Mouse (Mus musculus) gastrocnemius, postnatal 14 days (tissue): Measurements from ENCODE around the gene Calm4. TPM values are rescaled to one million over a fixed set of nuclear protein-coding genes. Genes with fewer than 3 reads are reported as not detected.
"Not testable (repeated sequence)": the region's sequence is repeated elsewhere in the genome, so short reads cannot be mapped to it uniquely, and the experiment has no call there.

Experiments used
- DNase-seq: peaks from one replicate; pipeline ENCODE4 v3.0.0; 2021; ENCODE audit warnings: mixed read lengths
- intact Hi-C: fragments of 180-260 bp; cut with DNase I; formaldehyde crosslinking; loops from one replicate; pipeline ENCODE4 v1.15.1; 2025; ENCODE audit warnings: low total_unique reads
- total RNA-seq, 2 experiments: library from RNA; stranded (reverse); gene quantifications; 2 replicates each; pipeline ENCODE4 v1.2.3; 2021

Calm4 gene
- total RNA-seq, 2 experiments from 2014 or later, result not detected

GRCm38 (mm10) chr13:3853648-3854333, 16.2 kb downstream of the Calm4 start, which contains the start of gene Calm5:
Calm5 (plus strand) TSS chr13:3854173.
- intact Hi-C loops, DNase-seq: not testable (repeated sequence)

- intact Hi-C loops, result no loop called here
- DNase-seq, result no peak
Measured at GRCm38 (mm10) chr13:3854856-3855255, 17.3 kb downstream of the Calm4 start.

GRCm38 (mm10) chr13:3856252-3856651, 18.7 kb downstream of the Calm4 start:
- intact Hi-C loops, result no loop called here
- DNase-seq, result no peak

GRCm38 (mm10) chr13:3861251-3861650, 23.7 kb downstream of the Calm4 start:
- intact Hi-C loops, result no loop called here
- DNase-seq, result no peak

- intact Hi-C loops, result no loop called here
- DNase-seq, result no peak
Measured at GRCm38 (mm10) chr13:3862325-3862724, 24.8 kb downstream of the Calm4 start.

- DNase-seq, result no peak
- intact Hi-C loops, result no loop called here
Measured at GRCm38 (mm10) chr13:3862922-3863580, 25.5 kb downstream of the Calm4 start.

DNA sequence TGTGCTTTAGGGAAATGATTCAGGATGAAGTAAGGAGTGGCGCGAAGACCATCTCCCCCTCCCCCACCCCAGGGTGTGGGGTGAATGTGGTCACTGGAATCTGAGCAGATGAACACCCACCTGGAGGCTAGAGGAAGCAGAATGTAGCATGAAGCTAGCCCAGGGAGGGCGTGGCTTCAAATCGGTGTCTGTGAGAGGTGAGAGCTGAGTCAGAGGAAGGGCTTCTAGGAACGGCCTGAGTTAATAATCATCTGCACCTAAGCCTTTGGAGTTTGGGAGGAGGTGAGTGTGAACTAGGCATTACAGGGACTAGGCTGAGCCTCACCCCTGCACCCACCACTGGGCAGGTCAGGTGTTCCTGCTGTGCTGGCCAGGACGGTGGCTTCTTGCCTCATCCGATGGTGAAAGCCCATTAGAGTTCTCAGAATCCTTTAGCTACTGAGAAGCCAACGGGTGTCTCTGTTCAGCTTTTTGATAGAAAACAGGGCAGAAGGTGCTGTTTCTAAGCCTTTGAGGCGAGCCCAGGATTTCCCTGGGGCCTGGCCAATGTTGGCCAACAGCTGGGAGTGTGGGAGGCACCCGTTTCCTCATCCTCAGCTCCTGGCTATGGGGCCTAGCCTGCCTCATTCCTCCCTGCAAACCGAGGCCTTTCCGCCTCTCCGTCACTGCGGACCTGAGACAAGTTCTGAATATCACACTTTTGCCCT, 28.2 kb downstream of the Calm4 start:
- peak; percentile 11 for DNase-seq
- intact Hi-C loops, result no loop called here

DNA sequence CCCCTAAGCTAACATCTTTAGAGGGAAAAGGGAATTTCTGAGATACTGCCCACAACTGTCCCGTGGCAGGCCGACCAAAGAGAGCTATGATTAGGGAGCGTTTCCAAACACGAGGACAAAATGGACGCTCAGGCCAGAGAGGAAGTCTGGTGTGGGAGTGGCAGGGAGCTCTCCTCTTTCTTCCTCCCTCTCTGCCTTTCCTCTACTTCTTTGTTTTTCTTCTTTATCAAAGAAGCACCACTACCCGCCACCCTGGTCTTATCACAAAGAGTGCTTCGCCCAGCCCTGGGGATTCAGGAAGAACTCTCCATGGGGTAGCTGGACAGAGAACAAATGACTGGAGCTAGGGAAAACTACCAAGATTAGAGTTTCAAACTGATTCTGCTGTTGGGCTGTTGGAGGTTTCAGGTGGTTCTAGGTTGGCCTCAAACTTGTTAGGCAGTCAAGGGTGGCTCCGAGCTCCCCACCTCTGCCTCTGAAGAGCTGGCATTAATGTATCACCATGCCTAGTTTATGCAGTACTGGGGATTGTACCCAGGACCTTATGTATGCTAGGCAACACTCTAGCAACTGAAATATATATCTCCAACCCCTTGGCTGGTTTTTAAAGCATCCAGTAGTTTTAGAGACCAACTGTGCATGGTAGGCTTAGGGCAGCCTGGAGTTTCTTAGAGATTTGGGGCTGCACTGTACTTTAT, 28.9 kb downstream of the Calm4 start:
- intact Hi-C loops, result no loop called here
- DNase-seq, result no peak

GRCm38 (mm10) chr13:3867158-3867557, 29.6 kb downstream of the Calm4 start:
- intact Hi-C loops, result no loop called here
- no peak for DNase-seq

- intact Hi-C loops, result no loop called here
- no peak for DNase-seq
Measured at GRCm38 (mm10) chr13:3869901-3870300, 32.3 kb downstream of the Calm4 start.

- intact Hi-C loops, result no loop called here
- no peak for DNase-seq
Measured at GRCm38 (mm10) chr13:3872832-3873231, 35.3 kb downstream of the Calm4 start.

- intact Hi-C loops, result no loop called here
Measured at GRCm38 (mm10) chr13:3876448-3876847, 38.9 kb downstream of the Calm4 start.

DNA sequence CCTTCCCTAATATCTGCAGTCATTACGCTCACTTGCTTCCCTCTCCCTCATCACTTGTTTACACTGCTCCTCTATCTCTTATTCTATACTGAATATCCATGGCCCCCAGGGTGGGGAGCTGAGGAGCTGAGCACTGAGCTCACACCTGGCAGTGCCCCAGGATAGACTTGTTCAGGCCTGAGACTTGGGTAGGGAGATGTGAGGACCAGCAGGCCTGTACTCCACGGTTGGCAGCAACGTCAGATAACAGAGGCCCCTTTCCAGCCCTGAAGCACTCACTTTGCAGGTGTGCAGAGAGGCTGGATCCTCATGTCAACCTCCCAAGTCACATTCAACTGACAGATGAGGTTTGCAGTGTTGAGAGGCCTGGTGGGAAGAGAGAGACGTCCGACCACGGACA, 39.6 kb downstream of the Calm4 start:
- intact Hi-C loops, result no loop called here
- no peak for DNase-seq

More at GRCm38 (mm10) chr13:3876448-3876847, 38.9 kb downstream of the Calm4 start:
- DNase-seq, result no peak

GRCm38 (mm10) chr13:3877679-3878220, 40.2 kb downstream of the Calm4 start:
- intact Hi-C loops, result no loop called here
- no peak for DNase-seq

- no peak for DNase-seq
- intact Hi-C loops, result no loop called here
Measured at GRCm38 (mm10) chr13:3886663-3887062, 49.1 kb downstream of the Calm4 start.

Other genes starting within 250 kb of the Calm4 start
- gene Fam208b, start 226.6 kb upstream of the Calm4 start, total RNA-seq, result 10 to 100 TPM in 1 of 2 experiments, 1 to 10 TPM in 1; 8.8 to 10.7 TPM
- gene Asb13, start 203.7 kb upstream of the Calm4 start, total RNA-seq, result 1 to 10 TPM; 5.4 to 6.5 TPM
- gene Calml3, start 33.4 kb upstream of the Calm4 start, total RNA-seq, result not detected
- gene Calm5, start 16.4 kb downstream of the Calm4 start, total RNA-seq, result not detected
- gene Net1, start 80.5 kb downstream of the Calm4 start, total RNA-seq, result 10 to 100 TPM; 32.8 to 46.3 TPM
- gene Tubal3, start 80.5 kb downstream of the Calm4 start, total RNA-seq, result not detected
- not detected for gene Ucn3, start 107.6 kb downstream of the Calm4 start, total RNA-seq
- 1 to 10 TPM; 3.0 to 3.3 TPM for gene Akr1c14, start 211.3 kb downstream of the Calm4 start, total RNA-seq